Mouse (Mus musculus) adrenal gland (tissue): ENCODE measurements around the gene Ly6g6d.

Experiments
- intact Hi-C: fragments of 180-260 bp; cut with DNase I; formaldehyde crosslinking; loops from one replicate; pipeline ENCODE4 v1.15.1; 2025

Gene Ly6g6d

GRCm38 (mm10) chr17:35070556-35071229 is 7.2 kb downstream of the Ly6g6d start:
- intact Hi-C loops = no loop called here

GRCm38 (mm10) chr17:35068213-35068914 is 9.5 kb downstream of the Ly6g6d start:
- intact Hi-C loops = no loop called here

- intact Hi-C loops = no loop called here
These were observed 11.8 kb downstream of the Ly6g6d start, which contains the start of gene Mpig6b for GRCm38 (mm10) chr17:35066084-35066483. Gene Mpig6b (minus strand): TSS chr17:35066184.

GRCm38 (mm10) chr17:35064951-35065947 is 12.6 kb downstream of the Ly6g6d start, which contains the start of gene Ly6g6c:
Gene Ly6g6c (plus strand): TSS chr17:35065388.
- intact Hi-C loops = loop anchor here (5.0 kb wide), 1 partner anchor 43 kb away; no protein-coding TSS in a partner anchor

- intact Hi-C loops = loop anchor here (5.0 kb wide), 1 partner anchor 42 kb away; no protein-coding TSS in a partner anchor
These were observed 13.4 kb downstream of the Ly6g6d start for GRCm38 (mm10) chr17:35064378-35064877.

- intact Hi-C loops = loop anchor here (5.0 kb wide), 1 partner anchor 41 kb away; no protein-coding TSS in a partner anchor
These were observed 14.4 kb downstream of the Ly6g6d start for GRCm38 (mm10) chr17:35063466-35063865.

GRCm38 (mm10) chr17:35061299-35061698 is 16.6 kb downstream of the Ly6g6d start:
- intact Hi-C loops = loop anchor here (5.0 kb wide), 1 partner anchor 39 kb away; no protein-coding TSS in a partner anchor

- intact Hi-C loops = loop anchor here (5.0 kb wide), 1 partner anchor 39 kb away; no protein-coding TSS in a partner anchor
These were observed 17.0 kb downstream of the Ly6g6d start for GRCm38 (mm10) chr17:35060737-35061297.

- intact Hi-C loops = loop anchor here (5.0 kb wide), 1 partner anchor 38 kb away; no protein-coding TSS in a partner anchor
These were observed 17.8 kb downstream of the Ly6g6d start for GRCm38 (mm10) chr17:35060071-35060470.

GRCm38 (mm10) chr17:35058911-35059892 is 18.7 kb downstream of the Ly6g6d start, which contains the start of gene Ddah2:
Gene Ddah2 (plus strand): TSS chr17:35059035.
- intact Hi-C loops = no loop called here

- intact Hi-C loops = no loop called here
These were observed 19.5 kb downstream of the Ly6g6d start for GRCm38 (mm10) chr17:35058316-35058715.

- intact Hi-C loops = no loop called here
These were observed 20.8 kb downstream of the Ly6g6d start for GRCm38 (mm10) chr17:35057090-35057489.

- intact Hi-C loops = no loop called here
These were observed 22.0 kb downstream of the Ly6g6d start for GRCm38 (mm10) chr17:35055691-35056495.

- intact Hi-C loops = no loop called here
These were observed 25.5 kb downstream of the Ly6g6d start for GRCm38 (mm10) chr17:35052271-35052798.

GRCm38 (mm10) chr17:35051156-35052086 is 26.4 kb downstream of the Ly6g6d start:
- intact Hi-C loops = no loop called here

GRCm38 (mm10) chr17:35050126-35050750 is 27.6 kb downstream of the Ly6g6d start:
- intact Hi-C loops = no loop called here
